Mouse (Mus musculus): Measurements from ENCODE around the gene Sertad2. TPM values are rescaled to one million over a fixed set of nuclear protein-coding genes. Genes with fewer than 3 reads are reported as not detected.

Sertad2 gene
- polyA plus RNA-seq, 1 experiment from 2014 or later = 50.9 TPM

DNA sequence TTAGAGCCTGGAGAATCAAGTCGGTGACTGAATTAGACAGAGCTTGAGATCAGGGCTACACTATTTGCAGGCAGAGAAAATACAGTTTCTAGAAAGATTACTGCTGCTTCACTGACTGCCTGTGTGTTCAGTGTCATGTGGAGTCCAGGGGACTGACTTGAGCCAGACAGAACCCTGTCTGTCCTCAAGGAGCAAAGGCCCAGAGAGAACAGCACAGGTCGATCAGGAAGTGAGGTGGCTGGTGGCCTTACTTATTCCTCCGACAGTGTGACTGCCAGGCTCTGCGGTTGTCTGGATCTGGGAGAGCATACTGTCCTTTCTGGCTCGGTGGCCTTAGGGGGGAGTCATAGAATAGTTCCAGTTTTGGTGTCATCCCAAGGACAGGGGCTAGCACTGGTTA, 137.7 kb downstream of the Sertad2 start:
- no peaks in the 10 kb centered on the region for H3K9me3 ChIP-seq
- no peak overlapping the region for H3K4me2 ChIP-seq (replicated peaks)
- no peak for ATAC-seq (ENCODE audit: low FRiP score, low read depth)
- H3K9ac ChIP-seq = no peak overlapping the region
- peaks cover 4% of the 10 kb centered on the region; the same call in 1 of the 2 replicates for H3K4me1 ChIP-seq
- 83% methylated on average over 5 of the region's 5 CpGs for WGBS
- peaks cover 6% of the 10 kb centered on the region; the same call in 1 of the 2 replicates for H3K36me3 ChIP-seq
- no peaks in the 10 kb centered on the region for H3K27me3 ChIP-seq
- H3K27ac ChIP-seq = no peak overlapping the region
- no peak overlapping the region for H3K4me3 ChIP-seq

DNA sequence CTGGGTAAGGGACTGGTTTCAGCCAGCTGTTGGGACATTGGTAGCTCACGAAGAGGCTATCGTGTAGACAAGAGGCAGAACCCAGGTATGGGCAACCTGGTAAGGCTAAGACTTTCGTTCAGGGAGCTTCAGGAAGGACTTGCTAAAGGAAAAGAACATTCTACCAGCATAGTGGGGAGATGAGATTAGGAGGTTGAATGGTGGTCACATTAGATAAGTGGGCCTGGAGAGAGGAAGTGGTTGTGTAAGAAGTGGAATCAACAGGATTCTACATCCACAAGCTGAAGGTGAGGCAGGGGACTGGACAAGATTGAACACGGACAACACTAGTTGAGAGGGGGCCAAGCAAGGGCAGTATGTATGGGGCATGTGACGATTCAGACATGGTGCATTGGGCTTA, 138.6 kb downstream of the Sertad2 start:
- no peak for ATAC-seq (ENCODE audit: low FRiP score, low read depth)
- 89% methylated on average over 5 of the region's 5 CpGs for WGBS
- no peak overlapping the region for H3K9ac ChIP-seq
- H3K27ac ChIP-seq = no peak overlapping the region
- peaks cover 13% of the 10 kb centered on the region for H3K36me3 ChIP-seq
- H3K4me3 ChIP-seq = no peak overlapping the region
- H3K27me3 ChIP-seq = no peaks in the 10 kb centered on the region
- H3K9me3 ChIP-seq = no peaks in the 10 kb centered on the region
- peaks cover 4% of the 10 kb centered on the region; the same call in 1 of the 2 replicates for H3K4me1 ChIP-seq
- no peak overlapping the region for H3K4me2 ChIP-seq (replicated peaks)

GRCm38 (mm10) chr11:20691000-20691399, 147.9 kb downstream of the Sertad2 start:
- Histone ChIP-seq H3K27me3 (no peaks in the 10 kb centered on the region), H3K27ac (no peak overlapping the region), H3K4me1 (no peaks in the 10 kb centered on the region), H3K36me3 (peaks cover 10% of the 10 kb centered on the region), H3K4me2 (replicated peaks) (no peak overlapping the region), H3K9me3 (no peaks in the 10 kb centered on the region), H3K4me3 (no peak overlapping the region), H3K9ac (no peak overlapping the region)
- 6% methylated on average over 4 of the region's 4 CpGs for WGBS
- ATAC-seq (ENCODE audit: low FRiP score, low read depth) = no peak

Other genes with a start within 250 kb of the Sertad2 start
- 14.5 and 16.4 TPM in 2 replicates for gene Slc1a4, start 210.5 kb upstream of the Sertad2 start, polyA plus RNA-seq (2015; fragmentation: Nextera tagmentation; extraction: Ambion mirVana)
- gene Aftph, start 198.3 kb downstream of the Sertad2 start, polyA plus RNA-seq (2015; fragmentation: Nextera tagmentation; extraction: Ambion mirVana) = 17.0 and 19.6 TPM in 2 replicates